Mouse (Mus musculus): ENCODE results near the gene Parm1. TPM values are rescaled to one million over a fixed set of nuclear protein-coding genes. Genes with fewer than 3 reads are reported as not detected.

Gene Parm1
- polyA plus RNA-seq, 1 experiment from 2014 or later, result 1.1 TPM

GRCm38 (mm10) chr5:91617331-91618233 is 100.2 kb downstream of the Parm1 start:
- no peaks in the 10 kb centered on the region for H3K36me3 ChIP-seq (ENCODE audit: control insufficient read depth, insufficient read depth)
- 68% methylated on average over 11 of the region's 11 CpGs for WGBS (ENCODE audit: insufficient replicate concordance)
- no peaks in the 10 kb centered on the region for H3K27me3 ChIP-seq (ENCODE audit: control insufficient read depth, insufficient read depth, low read depth, low read length)
- no peak overlapping the region for H3K27ac ChIP-seq (ENCODE audit: low read length)
- no peak for ATAC-seq (ENCODE audit: low read depth)
- H3K4me3 ChIP-seq (ENCODE audit: low read depth, low read length), result no peak overlapping the region
- no peak overlapping the region for H3K9ac ChIP-seq (ENCODE audit: low read depth, low read length)
- no peaks in the 10 kb centered on the region for H3K9me3 ChIP-seq (replicated peaks; ENCODE audit: control insufficient read depth, low read length)
- H3K4me1 ChIP-seq (ENCODE audit: control insufficient read depth, low read depth, low read length), result no peaks in the 10 kb centered on the region
- no peak overlapping the region for H3K4me2 ChIP-seq (ENCODE audit: low read depth, low read length)

DNA sequence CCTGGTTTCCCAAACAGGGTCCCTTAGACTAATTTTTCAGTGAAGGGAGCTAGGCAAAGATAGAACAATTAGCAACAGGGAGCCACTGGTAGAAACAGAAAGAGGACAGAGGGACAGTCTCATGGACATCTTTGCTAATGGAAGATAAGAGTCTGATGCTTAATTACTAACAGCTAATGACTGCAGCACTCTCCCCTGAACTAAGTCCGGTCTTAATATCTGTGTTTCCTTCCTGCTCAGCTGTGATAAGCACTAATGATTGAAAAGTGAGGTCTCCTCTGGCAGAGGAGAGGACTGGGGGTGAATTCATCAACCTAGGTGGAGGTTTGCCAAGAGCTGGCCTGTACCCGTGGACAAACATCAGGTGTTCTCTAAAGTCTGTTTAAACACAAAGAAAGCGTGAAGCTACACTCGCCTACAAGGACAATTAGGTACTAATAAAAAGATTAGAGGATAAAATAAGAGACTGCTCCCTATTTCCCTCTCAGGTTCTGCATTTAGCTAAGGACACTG is 101.3 kb downstream of the Parm1 start:
- no peak overlapping the region for H3K4me2 ChIP-seq (ENCODE audit: low read depth, low read length)
- no peak for ATAC-seq (ENCODE audit: low read depth)
- no peaks in the 10 kb centered on the region for H3K27me3 ChIP-seq (ENCODE audit: control insufficient read depth, insufficient read depth, low read depth, low read length)
- H3K27ac ChIP-seq (ENCODE audit: low read length), result no peak overlapping the region
- no peak overlapping the region for H3K4me3 ChIP-seq (ENCODE audit: low read depth, low read length)
- no peaks in the 10 kb centered on the region for H3K4me1 ChIP-seq (ENCODE audit: control insufficient read depth, low read depth, low read length)
- H3K9ac ChIP-seq (ENCODE audit: low read depth, low read length), result no peak overlapping the region
- H3K36me3 ChIP-seq (ENCODE audit: control insufficient read depth, insufficient read depth), result no peaks in the 10 kb centered on the region
- WGBS (ENCODE audit: insufficient replicate concordance), result 38% methylated on average over 4 of the region's 4 CpGs
- H3K9me3 ChIP-seq (replicated peaks; ENCODE audit: control insufficient read depth, low read length), result no peaks in the 10 kb centered on the region

GRCm38 (mm10) chr5:91621197-91621596 is 103.8 kb downstream of the Parm1 start:
- no peaks in the 10 kb centered on the region for H3K27me3 ChIP-seq (ENCODE audit: control insufficient read depth, insufficient read depth, low read depth, low read length)
- 76% methylated on average over 6 of the region's 6 CpGs for WGBS (ENCODE audit: insufficient replicate concordance)
- H3K9ac ChIP-seq (ENCODE audit: low read depth, low read length), result no peak overlapping the region
- no peak overlapping the region for H3K4me3 ChIP-seq (ENCODE audit: low read depth, low read length)
- H3K4me1 ChIP-seq (ENCODE audit: control insufficient read depth, low read depth, low read length), result no peaks in the 10 kb centered on the region
- H3K9me3 ChIP-seq (replicated peaks; ENCODE audit: control insufficient read depth, low read length), result no peaks in the 10 kb centered on the region
- no peak overlapping the region for H3K4me2 ChIP-seq (ENCODE audit: low read depth, low read length)
- ATAC-seq (ENCODE audit: low read depth), result no peak
- H3K27ac ChIP-seq (ENCODE audit: low read length), result no peak overlapping the region
- no peaks in the 10 kb centered on the region for H3K36me3 ChIP-seq (ENCODE audit: control insufficient read depth, insufficient read depth)

DNA sequence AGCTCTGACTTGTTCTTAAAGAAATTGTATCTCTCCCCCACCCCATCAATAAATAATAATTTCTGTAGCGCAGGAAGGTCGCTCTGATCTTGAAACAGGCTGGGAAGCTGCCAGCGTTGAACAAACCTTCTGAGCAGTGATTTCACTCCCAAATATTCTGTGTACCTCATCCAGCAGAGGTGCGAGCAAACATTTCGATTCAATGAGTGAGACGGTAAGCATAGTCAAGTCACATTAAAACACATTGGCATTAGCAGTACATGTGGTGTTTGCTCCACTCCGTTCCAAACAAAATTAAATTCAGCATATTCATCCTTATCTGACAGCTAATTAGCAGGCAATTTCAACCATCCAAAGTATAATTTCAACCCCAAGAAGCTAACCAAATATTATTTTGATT is 109.4 kb downstream of the Parm1 start:
- H3K9me3 ChIP-seq (replicated peaks; ENCODE audit: control insufficient read depth, low read length), result no peaks in the 10 kb centered on the region
- no peak overlapping the region for H3K27ac ChIP-seq (ENCODE audit: low read length)
- no peak overlapping the region for H3K9ac ChIP-seq (ENCODE audit: low read depth, low read length)
- H3K36me3 ChIP-seq (ENCODE audit: control insufficient read depth, insufficient read depth), result no peaks in the 10 kb centered on the region
- H3K4me3 ChIP-seq (ENCODE audit: low read depth, low read length), result no peak overlapping the region
- WGBS (ENCODE audit: insufficient replicate concordance), result 70% methylated on average over 7 of the region's 7 CpGs
- no peak for ATAC-seq (ENCODE audit: low read depth)
- H3K4me1 ChIP-seq (ENCODE audit: control insufficient read depth, low read depth, low read length), result no peaks in the 10 kb centered on the region
- no peaks in the 10 kb centered on the region for H3K27me3 ChIP-seq (ENCODE audit: control insufficient read depth, insufficient read depth, low read depth, low read length)
- H3K4me2 ChIP-seq (ENCODE audit: low read depth, low read length), result no peak overlapping the region

- H3K4me1 ChIP-seq (ENCODE audit: control insufficient read depth, low read depth, low read length), result no peaks in the 10 kb centered on the region
- no peaks in the 10 kb centered on the region for H3K27me3 ChIP-seq (ENCODE audit: control insufficient read depth, insufficient read depth, low read depth, low read length)
- no peaks in the 10 kb centered on the region for H3K36me3 ChIP-seq (ENCODE audit: control insufficient read depth, insufficient read depth)
- ATAC-seq (ENCODE audit: low read depth), result no peak
- no peak overlapping the region for H3K4me2 ChIP-seq (ENCODE audit: low read depth, low read length)
- no peak overlapping the region for H3K9ac ChIP-seq (ENCODE audit: low read depth, low read length)
- H3K4me3 ChIP-seq (ENCODE audit: low read depth, low read length), result no peak overlapping the region
- 52% methylated on average over 5 of the region's 5 CpGs for WGBS (ENCODE audit: insufficient replicate concordance)
- H3K9me3 ChIP-seq (replicated peaks; ENCODE audit: control insufficient read depth, low read length), result no peaks in the 10 kb centered on the region
- H3K27ac ChIP-seq (ENCODE audit: low read length), result no peak overlapping the region
Measured at GRCm38 (mm10) chr5:91629472-91629871, 112.1 kb downstream of the Parm1 start.

DNA sequence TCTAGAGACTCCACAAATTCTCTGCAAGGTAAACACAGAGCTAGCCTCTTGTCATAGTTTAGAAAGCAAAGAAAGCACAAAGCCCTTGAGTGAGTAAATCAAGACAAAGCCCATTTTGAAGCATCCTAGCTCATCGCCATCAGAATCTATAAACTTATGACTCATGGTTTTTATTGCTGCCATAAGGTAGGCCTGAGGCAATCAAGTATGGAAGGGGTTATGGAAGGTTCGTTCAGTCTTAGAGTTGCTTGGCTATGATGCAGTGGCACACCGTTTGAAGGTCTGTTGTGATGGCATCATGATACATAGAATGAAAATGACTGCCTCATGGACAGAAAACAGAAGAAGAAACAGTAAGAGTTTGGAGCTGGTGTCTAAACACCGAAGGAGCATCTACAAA is 133.9 kb downstream of the Parm1 start:
- Histone ChIP-seq H3K9me3 (replicated peaks; ENCODE audit: control insufficient read depth, low read length) (no peaks in the 10 kb centered on the region), H3K27ac (ENCODE audit: low read length) (no peak overlapping the region), H3K36me3 (ENCODE audit: control insufficient read depth, insufficient read depth) (no peaks in the 10 kb centered on the region), H3K27me3 (ENCODE audit: control insufficient read depth, insufficient read depth, low read depth, low read length) (no peaks in the 10 kb centered on the region), H3K4me2 (ENCODE audit: low read depth, low read length) (no peak overlapping the region), H3K4me3 (ENCODE audit: low read depth, low read length) (no peak overlapping the region), H3K9ac (ENCODE audit: low read depth, low read length) (no peak overlapping the region), H3K4me1 (ENCODE audit: control insufficient read depth, low read depth, low read length) (no peaks in the 10 kb centered on the region)
- 67% methylated on average over 4 of the region's 4 CpGs for WGBS (ENCODE audit: insufficient replicate concordance)
- no peak for ATAC-seq (ENCODE audit: low read depth)

DNA sequence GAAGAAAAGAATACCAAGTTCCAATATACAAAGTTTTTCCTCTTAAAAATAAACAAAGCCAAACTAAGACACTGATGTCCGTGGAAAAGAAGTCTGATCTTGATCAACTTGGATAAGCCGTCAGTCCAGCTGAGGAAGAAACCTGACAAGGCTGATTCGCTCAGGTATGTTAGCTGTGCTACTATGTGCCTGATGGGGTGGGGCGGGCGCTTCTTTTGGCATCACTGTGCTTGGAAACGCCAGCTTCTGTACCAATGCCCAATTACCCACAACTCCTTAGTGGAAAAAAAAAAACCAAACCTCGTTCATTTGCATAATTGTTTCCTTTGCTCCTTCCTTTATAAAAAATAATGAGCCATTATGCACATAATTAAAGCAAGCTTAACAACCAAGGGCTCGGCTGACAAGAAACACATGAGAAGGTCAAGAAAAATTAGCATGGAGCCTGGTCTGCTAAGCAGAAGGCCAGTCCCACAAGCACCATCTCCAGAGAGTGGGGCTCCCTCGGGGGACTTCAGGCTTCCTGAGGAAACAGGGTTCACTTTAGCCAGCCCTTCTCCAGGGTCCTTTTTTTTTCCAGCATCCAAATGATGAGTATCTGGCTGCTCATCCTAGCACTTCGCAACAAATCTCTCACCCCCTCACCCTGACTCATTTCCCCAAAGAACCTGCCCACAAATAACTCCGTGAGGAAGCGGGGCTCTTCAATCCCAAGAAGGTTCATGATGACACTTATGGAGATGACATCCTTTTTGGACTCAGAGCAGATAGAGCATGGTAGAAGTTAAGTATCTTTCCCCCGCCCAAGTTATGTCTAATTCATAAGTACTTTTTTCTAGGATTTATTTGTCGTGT is 135.9 kb downstream of the Parm1 start:
- H3K36me3 ChIP-seq (ENCODE audit: control insufficient read depth, insufficient read depth), result no peaks in the 10 kb centered on the region
- H3K4me3 ChIP-seq (ENCODE audit: low read depth, low read length), result no peak overlapping the region
- no peaks in the 10 kb centered on the region for H3K9me3 ChIP-seq (replicated peaks; ENCODE audit: control insufficient read depth, low read length)
- ATAC-seq (ENCODE audit: low read depth), result no peak
- WGBS (ENCODE audit: insufficient replicate concordance), result 63% methylated on average over 14 of the region's 14 CpGs
- H3K9ac ChIP-seq (ENCODE audit: low read depth, low read length), result no peak overlapping the region
- H3K27me3 ChIP-seq (ENCODE audit: control insufficient read depth, insufficient read depth, low read depth, low read length), result no peaks in the 10 kb centered on the region
- no peak overlapping the region for H3K27ac ChIP-seq (ENCODE audit: low read length)
- H3K4me1 ChIP-seq (ENCODE audit: control insufficient read depth, low read depth, low read length), result no peaks in the 10 kb centered on the region
- no peak overlapping the region for H3K4me2 ChIP-seq (ENCODE audit: low read depth, low read length)

- Histone ChIP-seq H3K36me3 (ENCODE audit: control insufficient read depth, insufficient read depth) (no peaks in the 10 kb centered on the region), H3K9me3 (replicated peaks; ENCODE audit: control insufficient read depth, low read length) (no peaks in the 10 kb centered on the region), H3K27me3 (ENCODE audit: control insufficient read depth, insufficient read depth, low read depth, low read length) (no peaks in the 10 kb centered on the region), H3K27ac (ENCODE audit: low read length) (no peak overlapping the region), H3K4me3 (ENCODE audit: low read depth, low read length) (no peak overlapping the region), H3K4me1 (ENCODE audit: control insufficient read depth, low read depth, low read length) (no peaks in the 10 kb centered on the region), H3K4me2 (ENCODE audit: low read depth, low read length) (no peak overlapping the region), H3K9ac (ENCODE audit: low read depth, low read length) (no peak overlapping the region)
- WGBS (ENCODE audit: insufficient replicate concordance), result 69% methylated on average over 3 of the region's 3 CpGs
- no peak for ATAC-seq (ENCODE audit: low read depth)
Measured at GRCm38 (mm10) chr5:91654331-91655048, 137.1 kb downstream of the Parm1 start.

Data from liver, embryonic 16.5 days (tissue).